Mouse (Mus musculus): Measurements from ENCODE around the gene Palld. TPM values are rescaled to one million over a fixed set of nuclear protein-coding genes. Genes with fewer than 3 reads are reported as not detected.

The Palld gene
- total and polyA plus RNA-seq, 3 experiments, result 0.87 to 7.1 (median 2.6) TPM

GRCm38 (mm10) chr8:61617049-61617448, 285.4 kb downstream of the Palld start:
- Histone ChIP-seq H3K9ac (ENCODE audit: insufficient read depth, low read depth) (no peak overlapping the region), H3K4me3 (replicated peaks in 1 of 3; ENCODE audit: low read depth in 2 of 3, low read length in 2 of 3, poor library complexity in 1 of 3) (no peak overlapping the region), H3K4me1 (ENCODE audit: control insufficient read depth in 1 of 2, insufficient read depth in 2 of 2) (no peaks in the 10 kb centered on the region; a peak in 1 of 4 replicates), H3K36me3 (replicated peaks in 1 of 2; ENCODE audit: control insufficient read depth in 1 of 2, insufficient read depth in 1 of 2, low read length in 1 of 2) (no peaks in the 10 kb centered on the region), H3K9me3 (replicated peaks; ENCODE audit: low read length) (no peaks in the 10 kb centered on the region), H3K79me2 (replicated peaks; ENCODE audit: control insufficient read depth, extremely low read depth, insufficient read depth, poor library complexity, severe bottlenecking) (no peaks in the 10 kb centered on the region), H3K4me2 (ENCODE audit: insufficient read depth, low read depth, poor library complexity, severe bottlenecking) (no peak overlapping the region), H3K27ac (ENCODE audit: insufficient read depth, low read depth) (no peak overlapping the region), H3K27me3 (replicated peaks) (no peaks in the 10 kb centered on the region)
- no peak for TF ChIP-seq MYC (IDR thresholded peaks at IDR 0.05; ENCODE audit: low read depth, low read length)
- no peak for TF ChIP-seq HCFC1 (IDR thresholded peaks at IDR 0.05; ENCODE audit: low read depth, low read length)
- no peak for TF ChIP-seq MAZ (IDR thresholded peaks at IDR 0.05; ENCODE audit: low read depth, low read length)
- TF ChIP-seq ZC3H11A (IDR thresholded peaks at IDR 0.05; ENCODE audit: low read depth, low read length), result no peak
- no peak for TF ChIP-seq KAT2A (IDR thresholded peaks at IDR 0.05; ENCODE audit: insufficient replicate concordance, low read length)
- TF ChIP-seq PAX5 (IDR thresholded peaks at IDR 0.05; ENCODE audit: low read length), result no peak
- TF ChIP-seq BHLHE40 (IDR thresholded peaks at IDR 0.05; ENCODE audit: low read depth, low read length), result no peak
- no peak for TF ChIP-seq MAX (IDR thresholded peaks at IDR 0.05; ENCODE audit: low read length)
- no peak for TF ChIP-seq POLR2AphosphoS2 (IDR thresholded peaks at IDR 0.05; ENCODE audit: low read depth, low read length)
- no peak for DNase-seq (ENCODE audit: extremely low read depth)
- in situ Hi-C loops (cut with MboI; ENCODE audit: low pct_ligation_motif_present, low pct_unique_long_range_greater_than_20kb, low sequenced_read_pairs), result no loop called here
- dilution Hi-C loops (cut with MboI; ENCODE audit: extremely low pct_ligation_motif_present, extremely low pct_unique_long_range_greater_than_20kb, low sequenced_read_pairs), result no loop called here

GRCm38 (mm10) chr8:61615711-61616697, 286.5 kb downstream of the Palld start:
- no peaks in the 10 kb centered on the region for H3K79me2 ChIP-seq (replicated peaks; ENCODE audit: control insufficient read depth, extremely low read depth, insufficient read depth, poor library complexity, severe bottlenecking)
- no peaks in the 10 kb centered on the region for H3K36me3 ChIP-seq (replicated peaks in 1 of 2; ENCODE audit: control insufficient read depth in 1 of 2, insufficient read depth in 1 of 2, low read length in 1 of 2)
- TF ChIP-seq ELF1 (IDR thresholded peaks at IDR 0.05; ENCODE audit: low read depth, low read length) (no peak), POLR2AphosphoS2 (IDR thresholded peaks at IDR 0.05; ENCODE audit: low read depth, low read length) (no peak), KAT2A (IDR thresholded peaks at IDR 0.05; ENCODE audit: insufficient replicate concordance, low read length) (no peak), IRF4 (IDR thresholded peaks at IDR 0.05; ENCODE audit: low read depth, low read length) (no peak), JUN (IDR thresholded peaks at IDR 0.05; ENCODE audit: insufficient read depth, low read depth, low read length) (no peak)
- H3K27me3 ChIP-seq (replicated peaks), result no peaks in the 10 kb centered on the region
- H3K9me3 ChIP-seq (replicated peaks; ENCODE audit: low read length), result no peaks in the 10 kb centered on the region
- no peak overlapping the region for H3K4me3 ChIP-seq (replicated peaks in 1 of 3; ENCODE audit: low read depth in 2 of 3, low read length in 2 of 3, poor library complexity in 1 of 3)
- H3K4me1 ChIP-seq (ENCODE audit: control insufficient read depth in 1 of 2, insufficient read depth in 2 of 2), result no peaks in the 10 kb centered on the region
- no peak for DNase-seq (ENCODE audit: extremely low read depth)
- dilution Hi-C loops (cut with MboI; ENCODE audit: extremely low pct_ligation_motif_present, extremely low pct_unique_long_range_greater_than_20kb, low sequenced_read_pairs), result no loop called here
- H3K4me2 ChIP-seq (ENCODE audit: insufficient read depth, low read depth, poor library complexity, severe bottlenecking), result no peak overlapping the region
- no peak overlapping the region for H3K9ac ChIP-seq (ENCODE audit: insufficient read depth, low read depth)
- in situ Hi-C loops (cut with MboI; ENCODE audit: low pct_ligation_motif_present, low pct_unique_long_range_greater_than_20kb, low sequenced_read_pairs), result no loop called here
- no peak overlapping the region for H3K27ac ChIP-seq (ENCODE audit: insufficient read depth, low read depth)
